Mouse (Mus musculus) stomach, postnatal 0 days (tissue): ENCODE measurements around the gene Mrpl34. TPM values are rescaled to one million over a fixed set of nuclear protein-coding genes. Genes with fewer than 3 reads are reported as not detected.

Experiments used
- ATAC-seq: fragments of 200-750 bp; cut with Nextera tagmentation; 2 replicates; pipeline ENCODE4 v1.8.0; 2017; ENCODE audit not compliant: low FRiP score, low TSS enrichment
- DNase-seq: peaks from one replicate; pipeline ENCODE4 v3.0.0-alpha.2; 2016; ENCODE audit warnings: low spot score
- H3K27ac ChIP-seq: fragments of 300-500 bp; sonication (generic); replicated peaks from 2 replicates; pipeline ENCODE4 v1.5.1; 2014; ENCODE audit warnings: mild to moderate bottlenecking, control low read depth
- H3K27me3 ChIP-seq: fragments of 300-500 bp; sonication (generic); 2 replicates; pipeline ENCODE4 v1.6.1; 2014; ENCODE audit warnings: low read length; ENCODE audit not compliant: control insufficient read depth, insufficient read depth
- H3K36me3 ChIP-seq: fragments of 300-500 bp; sonication (generic); 2 replicates; pipeline ENCODE4 v1.6.1; 2014; ENCODE audit warnings: low read length, mixed read lengths; ENCODE audit not compliant: control insufficient read depth, insufficient read depth
- H3K4me1 ChIP-seq: fragments of 300-500 bp; sonication (generic); replicated peaks from 2 replicates; pipeline ENCODE4 v1.6.1; 2014; ENCODE audit warnings: antibody characterized with exemption; ENCODE audit not compliant: control insufficient read depth, insufficient read depth
- H3K4me2 ChIP-seq: fragments of 300-500 bp; sonication (generic); replicated peaks from 2 replicates; pipeline ENCODE4 v1.6.1; 2014; ENCODE audit warnings: low read depth, mild to moderate bottlenecking, control low read depth, moderate library complexity
- H3K4me3 ChIP-seq: fragments of 300-500 bp; sonication (generic); 2 replicates; pipeline ENCODE4 v1.5.1; 2014; ENCODE audit warnings: low read depth, low read length, control low read depth
- H3K9ac ChIP-seq: fragments of 300-500 bp; sonication (generic); 2 replicates; pipeline ENCODE4 v1.6.1; 2014; ENCODE audit warnings: mild to moderate bottlenecking, low read length, control low read depth, mixed read lengths
- H3K9me3 ChIP-seq: fragments of 300-500 bp; sonication (generic); 2 replicates; pipeline ENCODE4 v1.6.1; 2016; ENCODE audit warnings: low read length; ENCODE audit not compliant: control insufficient read depth
- CTCF ChIP-seq: IDR thresholded peaks from 2 replicates; pipeline ENCODE4 v1.5.1; 2016; ENCODE audit warnings: antibody characterized with exemption, low read depth, mild to moderate bottlenecking, moderate library complexity
- EP300 ChIP-seq: optimal IDR thresholded peaks from 2 replicates; pipeline ENCODE3; 2016; ENCODE audit warnings: antibody characterized with exemption
- WGBS: fragments of 180-500 bp; shearing (Covaris S2); extraction: QIAGEN DNeasy Blood & Tissue Kit; methylation state at CpG from one replicate; pipeline ENCODE4 v1.1.7; 2014; 5-methylcytosine and 5-hydroxymethylcytosine counted together
- polyA plus RNA-seq: library from polyadenylated mRNA; unstranded; fragments of >200 nt; fragmentation: Nextera tagmentation; extraction: Ambion mirVana; gene quantifications from 2 replicates; pipeline ENCODE4 v1.2.1, GENCODE M21; 2015

The Mrpl34 gene
- polyA plus RNA-seq, 1 experiment from 2014 or later = 137 TPM

DNA sequence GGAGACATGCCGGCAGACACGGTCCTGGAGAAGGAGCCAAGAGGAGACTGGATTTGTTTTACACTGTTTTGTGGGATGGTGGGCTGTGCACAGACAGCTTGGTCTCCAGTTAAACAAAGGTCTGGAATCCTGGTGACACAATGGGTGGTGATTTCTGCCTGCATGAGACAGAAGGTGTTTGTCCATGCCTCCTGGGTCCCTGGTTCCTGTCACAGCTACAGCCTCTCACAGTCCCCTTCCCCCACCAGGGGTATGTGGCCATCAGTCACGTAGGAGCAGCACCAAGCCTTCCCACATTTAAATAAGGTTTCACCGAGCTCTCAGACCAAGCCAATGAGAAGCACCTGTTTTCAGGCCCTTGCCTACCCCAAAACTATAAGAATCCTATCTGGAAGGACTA is 13.4 kb upstream of the Mrpl34 start:
- Histone ChIP-seq H3K27me3 (no peaks in the 10 kb centered on the region), H3K4me1 (no peaks in the 10 kb centered on the region), H3K4me2 (no peak overlapping the region), H3K4me3 (no peak overlapping the region), H3K36me3 (no peaks in the 10 kb centered on the region), H3K27ac (no peak overlapping the region), H3K9me3 (no peaks in the 10 kb centered on the region), H3K9ac (no peak overlapping the region)
- DNase-seq (no peak), ATAC-seq (no peak)
- TF ChIP-seq EP300 (no peak), CTCF (no peak)
- WGBS = 60% methylated on average over 4 of the region's 4 CpGs

GRCm38 (mm10) chr8:71451777-71452176 is 13.0 kb upstream of the Mrpl34 start:
- ATAC-seq (no peak; the same call in 1 of the 2 replicates), DNase-seq (peak; percentile 11)
- no peak for TF ChIP-seq CTCF
- no peak for TF ChIP-seq EP300
- Histone ChIP-seq H3K4me3 (no peak overlapping the region), H3K9ac (no peak overlapping the region), H3K4me2 (no peak overlapping the region), H3K27me3 (no peaks in the 10 kb centered on the region), H3K4me1 (no peaks in the 10 kb centered on the region), H3K9me3 (no peaks in the 10 kb centered on the region), H3K36me3 (no peaks in the 10 kb centered on the region), H3K27ac (no peak overlapping the region)
- 44% methylated on average over 11 of the region's 11 CpGs for WGBS

- H3K36me3 ChIP-seq = no peaks in the 10 kb centered on the region
- TF ChIP-seq EP300 (no peak), CTCF (no peak)
- DNase-seq (peak; percentile 10), ATAC-seq (no peak)
- H3K4me1 ChIP-seq = no peaks in the 10 kb centered on the region
- H3K9me3 ChIP-seq = no peaks in the 10 kb centered on the region
- H3K4me3 ChIP-seq = no peak overlapping the region
- H3K27ac ChIP-seq = no peak overlapping the region
- no peak overlapping the region for H3K9ac ChIP-seq
- 65% methylated on average over 2 of the region's 2 CpGs for WGBS
- no peak overlapping the region for H3K4me2 ChIP-seq
- H3K27me3 ChIP-seq = no peaks in the 10 kb centered on the region
These were observed 12.1 kb upstream of the Mrpl34 start for GRCm38 (mm10) chr8:71452669-71453068.

DNA sequence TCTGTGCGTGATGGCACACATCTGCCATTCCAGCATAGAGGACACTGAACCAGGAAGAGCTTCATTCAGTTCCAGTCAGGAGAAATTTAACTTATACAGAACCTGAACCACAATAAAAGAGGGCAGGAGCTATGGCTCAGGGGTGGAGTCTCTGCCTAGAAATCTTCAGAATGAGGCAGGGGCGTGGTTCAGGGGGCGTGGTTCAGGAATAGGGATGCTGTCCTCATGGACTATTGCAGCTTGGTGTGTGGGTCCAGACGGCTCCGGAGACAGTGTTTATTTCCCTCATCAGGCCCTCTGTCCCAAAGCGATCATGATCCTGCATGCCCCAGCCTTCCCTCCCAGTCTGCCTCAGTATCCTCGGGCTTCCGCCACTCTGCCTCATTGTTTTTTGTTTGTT is 10.1 kb upstream of the Mrpl34 start:
- H3K4me3 ChIP-seq = no peak overlapping the region
- H3K9ac ChIP-seq = no peak overlapping the region
- TF ChIP-seq CTCF (no peak), EP300 (no peak)
- H3K27ac ChIP-seq = no peak overlapping the region
- DNase-seq (peak; percentile 13), ATAC-seq (no peak)
- H3K9me3 ChIP-seq = no peaks in the 10 kb centered on the region
- H3K4me1 ChIP-seq = no peaks in the 10 kb centered on the region
- WGBS = 75% methylated on average over 8 of the region's 8 CpGs
- no peak overlapping the region for H3K4me2 ChIP-seq
- no peaks in the 10 kb centered on the region for H3K27me3 ChIP-seq
- no peaks in the 10 kb centered on the region for H3K36me3 ChIP-seq

DNA sequence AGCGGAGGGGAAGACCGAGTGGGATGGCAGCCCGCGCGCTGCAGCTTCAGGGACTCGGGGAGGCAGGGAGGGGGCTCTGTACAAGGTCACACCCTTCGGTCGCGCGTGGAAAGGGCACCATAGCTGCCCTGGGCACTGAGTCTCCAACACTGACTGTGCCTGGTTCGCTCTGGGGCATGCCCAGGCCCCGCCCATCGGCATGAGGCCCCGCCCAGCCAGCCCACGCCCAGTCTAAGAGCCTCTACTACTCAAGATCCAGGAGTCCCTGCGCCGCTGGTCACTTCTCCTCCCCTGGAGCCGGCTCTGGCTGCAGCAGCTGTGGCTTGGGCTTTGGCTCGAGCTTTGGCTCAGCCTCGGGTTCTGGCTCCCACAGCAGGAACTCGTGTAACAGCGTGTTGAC is 7.9 kb upstream of the Mrpl34 start:
- no peak for TF ChIP-seq EP300
- no peak for TF ChIP-seq CTCF
- H3K27me3 ChIP-seq = no peaks in the 10 kb centered on the region
- H3K9me3 ChIP-seq = no peaks in the 10 kb centered on the region
- DNase-seq = peak; percentile 58
- no peak overlapping the region for H3K9ac ChIP-seq
- peaks cover 5% of the 10 kb centered on the region; the same call in 1 of the 2 replicates for H3K36me3 ChIP-seq
- no peak overlapping the region for H3K4me2 ChIP-seq
- ATAC-seq = peak; percentile 66; the same call in 1 of the 2 replicates
- 47% methylated on average over 21 of the region's 22 CpGs for WGBS
- no peak overlapping the region for H3K4me3 ChIP-seq
- no peak overlapping the region for H3K27ac ChIP-seq
- H3K4me1 ChIP-seq = no peaks in the 10 kb centered on the region

- H3K9me3 ChIP-seq = no peaks in the 10 kb centered on the region
- no peak overlapping the region for H3K9ac ChIP-seq
- peaks cover 4% of the 10 kb centered on the region; the same call in 1 of the 2 replicates for H3K4me1 ChIP-seq
- no peak for TF ChIP-seq EP300
- no peak overlapping the region for H3K4me3 ChIP-seq
- no peak overlapping the region for H3K4me2 ChIP-seq
- peaks cover 5% of the 10 kb centered on the region; the same call in 1 of the 2 replicates for H3K36me3 ChIP-seq
- DNase-seq (no peak), ATAC-seq (no peak)
- 78% methylated on average over 20 of the region's 20 CpGs for WGBS
- H3K27me3 ChIP-seq = no peaks in the 10 kb centered on the region
- H3K27ac ChIP-seq = no peak overlapping the region
These were observed 7.0 kb upstream of the Mrpl34 start for GRCm38 (mm10) chr8:71457659-71458270.
